Mouse (Mus musculus) neural tube, embryonic 11.5 days (tissue): ENCODE results near the gene Hoxd1. TPM values are rescaled to one million over a fixed set of nuclear protein-coding genes. Genes with fewer than 3 reads are reported as not detected.

ENCODE experiments used
- ATAC-seq: fragments of 200-750 bp; cut with Nextera tagmentation; 2 replicates; pipeline ENCODE4 v1.8.0; 2017; ENCODE audit warnings: moderate number of reproducible peaks, mild to moderate bottlenecking, moderate TSS enrichment, moderate library complexity; ENCODE audit not compliant: insufficient read depth, low FRiP score, low TSS enrichment
- DNase-seq: peaks from one replicate; pipeline ENCODE4 v3.0.0-alpha.2; 2015; ENCODE audit warnings: low spot score
- H3K27ac ChIP-seq: fragments of 300-500 bp; sonication (generic); 2 replicates; pipeline ENCODE4 v1.5.1; 2014; ENCODE audit warnings: low read depth, mild to moderate bottlenecking, low read length
- H3K27me3 ChIP-seq: fragments of 300-500 bp; sonication (generic); 2 replicates; pipeline ENCODE4 v1.6.1; 2014; ENCODE audit warnings: mild to moderate bottlenecking, low read length, mixed read lengths; ENCODE audit not compliant: control insufficient read depth, insufficient read depth
- H3K36me3 ChIP-seq: fragments of 300-500 bp; sonication (generic); 2 replicates; pipeline ENCODE4 v1.6.1; 2014; ENCODE audit warnings: mild to moderate bottlenecking, low read length, moderate library complexity, mixed read lengths; ENCODE audit not compliant: control insufficient read depth, insufficient read depth
- H3K4me1 ChIP-seq: fragments of 300-500 bp; sonication (generic); 2 replicates; pipeline ENCODE4 v1.6.1; 2014; ENCODE audit warnings: low read length, mixed read lengths; ENCODE audit not compliant: control insufficient read depth, insufficient read depth
- H3K4me2 ChIP-seq: fragments of 300-500 bp; sonication (generic); 2 replicates; pipeline ENCODE4 v1.6.1; 2014; ENCODE audit warnings: low read depth, mild to moderate bottlenecking, moderate library complexity
- H3K4me3 ChIP-seq: fragments of 300-500 bp; sonication (generic); 2 replicates; pipeline ENCODE4 v1.5.1; 2014; ENCODE audit warnings: low read depth, low read length
- H3K9ac ChIP-seq: fragments of 300-500 bp; sonication (generic); 2 replicates; pipeline ENCODE4 v1.6.1; 2014; ENCODE audit warnings: mild to moderate bottlenecking, low read length
- H3K9me3 ChIP-seq: fragments of 300-500 bp; sonication (generic); 2 replicates; pipeline ENCODE4 v1.6.1; 2016; ENCODE audit warnings: low read length; ENCODE audit not compliant: control insufficient read depth
- WGBS: fragments of 180-500 bp; shearing (Covaris S2); extraction: QIAGEN DNeasy Blood & Tissue Kit; methylation state at CpG from one replicate; pipeline ENCODE4 v1.1.7; 2014; 5-methylcytosine and 5-hydroxymethylcytosine counted together
- polyA plus RNA-seq: library from polyadenylated mRNA; unstranded; fragments of >200 nt; fragmentation: Nextera tagmentation; extraction: Ambion mirVana; gene quantifications from 2 replicates; pipeline ENCODE4 v1.2.1, GENCODE M21; 2014

The Hoxd1 gene
- polyA plus RNA-seq, 1 experiment from 2014 or later, result 9.8 TPM

- no peaks in the 10 kb centered on the region for H3K9me3 ChIP-seq
- peak; percentile 81 for DNase-seq
- peak overlapping the region; percentile 99 for H3K27ac ChIP-seq
- H3K4me2 ChIP-seq, result no peak overlapping the region; the same call in 1 of the 2 replicates
- H3K4me3 ChIP-seq, result no peak overlapping the region
- 19% methylated on average over 2 of the region's 3 CpGs for WGBS
- peaks cover 2% of the 10 kb centered on the region for H3K36me3 ChIP-seq
- H3K9ac ChIP-seq, result peak overlapping the region; percentile 3; the same call in 1 of the 2 replicates
- peak; percentile 10 for ATAC-seq
- H3K4me1 ChIP-seq, result peaks cover 80% of the 10 kb centered on the region
- no peaks in the 10 kb centered on the region for H3K27me3 ChIP-seq
Observed at GRCm38 (mm10) chr2:74741252-74741978, 21.4 kb upstream of the Hoxd1 start.

- Histone ChIP-seq H3K4me3 (no peak overlapping the region), H3K9ac (peak overlapping the region; percentile 3; the same call in 1 of the 2 replicates), H3K9me3 (no peaks in the 10 kb centered on the region), H3K27me3 (no peaks in the 10 kb centered on the region), H3K27ac (peak overlapping the region; percentile 99), H3K36me3 (peaks cover 2% of the 10 kb centered on the region), H3K4me1 (peaks cover 81% of the 10 kb centered on the region), H3K4me2 (no peak overlapping the region)
- no peak for ATAC-seq
- DNase-seq, result no peak
Observed at GRCm38 (mm10) chr2:74741979-74742277, 20.9 kb upstream of the Hoxd1 start.

- Histone ChIP-seq H3K4me2 (peak overlapping the region; percentile 81), H3K4me3 (peak overlapping the region; percentile 63), H3K9me3 (no peaks in the 10 kb centered on the region), H3K27ac (peak overlapping the region; percentile 93), H3K27me3 (no peaks in the 10 kb centered on the region), H3K4me1 (peaks cover 75% of the 10 kb centered on the region), H3K9ac (peak overlapping the region; percentile 98), H3K36me3 (peaks cover 2% of the 10 kb centered on the region)
- peak; percentile 35; the same call in 1 of the 2 replicates for ATAC-seq
- 8% methylated on average over 6 of the region's 6 CpGs for WGBS
- peak; percentile 80 for DNase-seq
Observed at GRCm38 (mm10) chr2:74745540-74746297, 17.1 kb upstream of the Hoxd1 start.

- Histone ChIP-seq H3K27ac (peak overlapping the region; percentile 93), H3K9ac (peak overlapping the region; percentile 98), H3K4me3 (peak overlapping the region; percentile 63), H3K4me2 (peak overlapping the region; percentile 81), H3K4me1 (peaks cover 75% of the 10 kb centered on the region), H3K9me3 (no peaks in the 10 kb centered on the region), H3K36me3 (peaks cover 2% of the 10 kb centered on the region), H3K27me3 (no peaks in the 10 kb centered on the region)
- ATAC-seq (no peak), DNase-seq (peak; percentile 56)
- WGBS, result 1% methylated on average over 58 of the region's 58 CpGs
Observed at GRCm38 (mm10) chr2:74746298-74746921, 16.4 kb upstream of the Hoxd1 start.

GRCm38 (mm10) chr2:74747006-74747405, 15.8 kb upstream of the Hoxd1 start:
- H3K36me3 ChIP-seq, result peaks cover 2% of the 10 kb centered on the region
- no peaks in the 10 kb centered on the region for H3K27me3 ChIP-seq
- peak overlapping the region; percentile 93 for H3K27ac ChIP-seq
- peak; percentile 13; the same call in 1 of the 2 replicates for ATAC-seq
- H3K9ac ChIP-seq, result peak overlapping the region; percentile 98
- H3K4me2 ChIP-seq, result peak overlapping the region; percentile 81
- H3K4me1 ChIP-seq, result peaks cover 72% of the 10 kb centered on the region
- peak overlapping the region; percentile 63 for H3K4me3 ChIP-seq
- peak; percentile 80 for DNase-seq
- no peaks in the 10 kb centered on the region for H3K9me3 ChIP-seq
- WGBS, result 2% methylated on average over 24 of the region's 24 CpGs

- DNase-seq (peak; percentile 44), ATAC-seq (no peak)
- H3K9ac ChIP-seq, result peak overlapping the region; percentile 98
- H3K27me3 ChIP-seq, result no peaks in the 10 kb centered on the region
- peak overlapping the region; percentile 81 for H3K4me2 ChIP-seq
- peak overlapping the region; percentile 63 for H3K4me3 ChIP-seq
- peaks cover 2% of the 10 kb centered on the region for H3K36me3 ChIP-seq
- H3K27ac ChIP-seq, result peak overlapping the region; percentile 93
- peaks cover 76% of the 10 kb centered on the region for H3K4me1 ChIP-seq
- 3% methylated on average over 11 of the region's 11 CpGs for WGBS
- no peaks in the 10 kb centered on the region for H3K9me3 ChIP-seq
Observed at GRCm38 (mm10) chr2:74747661-74748141, 15.1 kb upstream of the Hoxd1 start.

DNA sequence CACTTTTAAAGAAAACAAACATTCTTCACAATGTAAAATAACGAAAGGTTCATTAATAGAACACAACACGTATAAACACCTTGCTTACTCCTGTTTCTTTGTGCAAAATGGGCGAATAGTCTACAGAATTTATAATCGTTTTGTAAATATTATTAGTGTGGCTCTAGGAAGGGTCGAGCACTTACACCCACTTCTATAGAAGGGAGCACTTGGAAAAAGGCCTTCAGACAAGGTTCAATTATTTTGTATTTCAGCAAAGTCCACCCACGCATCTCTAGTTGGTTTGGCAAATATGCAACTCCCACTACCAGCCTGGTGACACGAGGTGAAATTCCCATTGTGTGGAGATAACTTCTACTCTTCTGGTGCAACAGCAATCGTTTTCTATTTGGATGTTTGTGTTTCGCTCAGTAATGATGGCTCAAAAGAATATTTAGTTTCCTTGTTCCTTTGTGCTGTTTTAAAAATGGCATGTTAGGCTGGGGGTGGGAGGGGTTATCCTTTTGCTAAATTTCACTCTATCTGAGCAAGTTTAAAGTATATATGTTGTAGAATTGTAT, 14.3 kb upstream of the Hoxd1 start:
- Histone ChIP-seq H3K27me3 (no peaks in the 10 kb centered on the region), H3K27ac (peak overlapping the region; percentile 93)

GRCm38 (mm10) chr2:74749337-74750121, 13.3 kb upstream of the Hoxd1 start:
- Histone ChIP-seq H3K4me1 (peaks cover 71% of the 10 kb centered on the region), H3K4me3 (peak overlapping the region; percentile 63), H3K36me3 (no peaks in the 10 kb centered on the region), H3K9ac (peak overlapping the region; percentile 78), H3K27ac (peak overlapping the region; percentile 93), H3K4me2 (peak overlapping the region; percentile 81), H3K27me3 (no peaks in the 10 kb centered on the region), H3K9me3 (no peaks in the 10 kb centered on the region)
- DNase-seq (peak; percentile 93), ATAC-seq (peak; percentile 83)
- under 1% methylated on average over 47 of the region's 47 CpGs for WGBS

More for the DNA sequence above, 14.3 kb upstream of the Hoxd1 start:
- Histone ChIP-seq H3K36me3 (peaks cover 2% of the 10 kb centered on the region), H3K4me3 (peak overlapping the region; percentile 63), H3K4me1 (peaks cover 81% of the 10 kb centered on the region), H3K9ac (peak overlapping the region; percentile 98), H3K4me2 (peak overlapping the region; percentile 81), H3K9me3 (no peaks in the 10 kb centered on the region)
- DNase-seq, result no peak
- WGBS, result 8% methylated on average over 9 of the region's 9 CpGs
- ATAC-seq, result no peak
